Mouse (Mus musculus) heart, adult 2 months (tissue): Measurements from ENCODE around the gene Gm13691.

ENCODE experiments used
- CTCF ChIP-seq: fragments of 200-600 bp; IDR thresholded peaks from 2 replicates; pipeline ENCODE4 v1.8.1; 2022; ENCODE audit warnings: antibody characterized with exemption, mild to moderate bottlenecking, moderate library complexity
- EP300 ChIP-seq: fragments of 200-500 bp; IDR thresholded peaks from 2 replicates; pipeline ENCODE4 v1.6.1; 2011; ENCODE audit warnings: low read depth, low read length, control low read depth; ENCODE audit not compliant: insufficient read depth
- POLR2A ChIP-seq: fragments of 200-500 bp; IDR thresholded peaks from 2 replicates; pipeline ENCODE4 v1.6.1; 2011; ENCODE audit warnings: mild to moderate bottlenecking, low read depth, low read length, control low read depth; ENCODE audit not compliant: insufficient read depth

DNA sequence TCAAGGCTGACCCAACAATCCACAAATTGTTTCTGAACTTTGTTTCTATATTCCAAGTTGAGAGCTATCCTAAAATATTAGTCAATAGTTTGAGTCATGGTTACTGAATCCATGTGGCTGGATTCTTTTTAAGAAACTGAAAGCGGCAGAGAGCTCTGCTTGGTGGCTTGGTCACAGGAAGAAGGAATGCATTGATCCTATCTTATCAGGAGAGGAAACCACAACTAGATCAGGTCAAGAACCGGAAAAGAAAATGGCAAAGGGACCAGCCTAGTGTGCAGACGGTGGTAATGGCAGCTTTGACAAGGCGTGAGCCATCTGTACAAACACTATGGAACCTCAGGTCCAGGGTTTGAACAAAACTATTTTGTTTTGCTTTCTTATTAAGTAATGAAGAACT lies 48.6 kb upstream of the Gm13691 start:
- TF ChIP-seq POLR2A = no peak
- no peak for TF ChIP-seq CTCF
- no peak for TF ChIP-seq EP300
